Mouse (Mus musculus): Measurements from ENCODE around the gene Fkbp8.

The Fkbp8 gene

GRCm38 (mm10) chr8:70528182-70528797 lies 766 bp downstream of the Fkbp8 start:
- no peak for DNase-seq (ENCODE audit: low read depth, low spot score)

GRCm38 (mm10) chr8:70529299-70529698 lies 1.8 kb downstream of the Fkbp8 start:
- no peak for DNase-seq (ENCODE audit: low read depth, low spot score)

- DNase-seq (ENCODE audit: low read depth, low spot score): no peak
Measured at GRCm38 (mm10) chr8:70529741-70530161, 2.2 kb downstream of the Fkbp8 start.

- DNase-seq (ENCODE audit: low read depth, low spot score): no peak
Measured at GRCm38 (mm10) chr8:70530314-70530713, 2.8 kb downstream of the Fkbp8 start.

- DNase-seq (ENCODE audit: low read depth, low spot score): no peak
Measured at GRCm38 (mm10) chr8:70534281-70534680, 6.8 kb downstream of the Fkbp8 start.

GRCm38 (mm10) chr8:70535221-70535620 lies 7.7 kb downstream of the Fkbp8 start:
- no peak for DNase-seq (ENCODE audit: low read depth, low spot score)

- no peak for DNase-seq (ENCODE audit: low read depth, low spot score)
Measured at GRCm38 (mm10) chr8:70535701-70536100, 8.2 kb downstream of the Fkbp8 start.

GRCm38 (mm10) chr8:70538024-70538579 lies 10.6 kb downstream of the Fkbp8 start:
- peak; percentile 47 for DNase-seq (ENCODE audit: low read depth, low spot score)

GRCm38 (mm10) chr8:70538633-70539076 lies 11.1 kb downstream of the Fkbp8 start:
- DNase-seq (ENCODE audit: low read depth, low spot score): peak; percentile 100

GRCm38 (mm10) chr8:70539077-70539813 lies 11.7 kb downstream of the Fkbp8 start, which contains the start of gene Ell:
Ell (plus strand) TSS chr8:70539457.
- DNase-seq (ENCODE audit: low read depth, low spot score): peak; percentile 99

- no peak for DNase-seq (ENCODE audit: low read depth, low spot score)
Measured at GRCm38 (mm10) chr8:70540013-70540506, 12.5 kb downstream of the Fkbp8 start.

- no peak for DNase-seq (ENCODE audit: low read depth, low spot score)
Measured at GRCm38 (mm10) chr8:70540507-70541071, 13.1 kb downstream of the Fkbp8 start.

- DNase-seq (ENCODE audit: low read depth, low spot score): no peak
Measured at GRCm38 (mm10) chr8:70541081-70541480, 13.6 kb downstream of the Fkbp8 start.

GRCm38 (mm10) chr8:70544200-70544687 lies 16.7 kb downstream of the Fkbp8 start:
- DNase-seq (ENCODE audit: low read depth, low spot score): no peak

GRCm38 (mm10) chr8:70546412-70546811 lies 18.9 kb downstream of the Fkbp8 start:
- DNase-seq (ENCODE audit: low read depth, low spot score): no peak

GRCm38 (mm10) chr8:70547762-70548161 lies 20.2 kb downstream of the Fkbp8 start:
- no peak for DNase-seq (ENCODE audit: low read depth, low spot score)

GRCm38 (mm10) chr8:70549412-70550184 lies 22.1 kb downstream of the Fkbp8 start:
- DNase-seq (ENCODE audit: low read depth, low spot score): no peak

GRCm38 (mm10) chr8:70551558-70552161 lies 24.1 kb downstream of the Fkbp8 start:
- DNase-seq (ENCODE audit: low read depth, low spot score): no peak

- no peak for DNase-seq (ENCODE audit: low read depth, low spot score)
Measured at GRCm38 (mm10) chr8:70552836-70553235, 25.3 kb downstream of the Fkbp8 start.

- DNase-seq (ENCODE audit: low read depth, low spot score): no peak
Measured at GRCm38 (mm10) chr8:70553740-70554139, 26.2 kb downstream of the Fkbp8 start.

Data from mesoderm, embryonic 11.5 days (tissue).